Mouse (Mus musculus) CD8-positive naive resting alpha-beta T cell, adult 57 days (primary cell): ENCODE data around the gene 4930544D05Rik. TPM values are rescaled to one million over a fixed set of nuclear protein-coding genes. Genes with fewer than 3 reads are reported as not detected.

ENCODE experiments used
- total RNA-seq: library from RNA; stranded (reverse); gene quantifications from one replicate; pipeline ENCODE4 v1.2.4, GENCODE M21; 2023

The 4930544D05Rik gene
- total RNA-seq = 0.95 TPM

DNA sequence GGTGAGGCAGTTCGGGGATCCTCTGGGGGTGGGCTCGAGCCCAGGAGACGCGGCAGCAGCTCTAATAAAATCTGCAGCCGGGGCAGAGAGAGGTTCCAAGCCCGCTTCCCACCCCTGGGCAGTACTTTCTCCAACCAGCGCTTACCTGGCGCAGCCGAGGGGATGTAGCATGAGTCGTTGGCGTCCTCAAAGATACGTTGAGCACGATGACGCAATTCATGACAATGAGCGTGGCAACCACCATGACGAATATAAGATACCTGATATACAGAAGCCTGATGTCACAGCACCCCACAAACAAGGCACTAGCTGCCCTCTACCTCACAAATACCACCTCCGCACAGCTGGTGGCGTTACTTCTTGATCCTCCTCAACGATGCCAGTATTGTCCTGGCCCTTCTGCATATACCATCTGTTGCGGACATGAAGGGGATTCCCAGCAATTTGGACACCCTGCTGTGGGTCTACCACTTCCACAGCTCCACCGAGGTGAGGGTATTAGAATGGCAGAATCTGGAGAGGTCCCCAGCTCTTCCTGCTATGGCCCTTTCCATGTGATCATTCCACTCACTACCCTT lies at the start of gene 4930544D05Rik:
4930544D05Rik (plus strand) TSS at position 333 of the 578 bp plus-strand sequence.

DNA sequence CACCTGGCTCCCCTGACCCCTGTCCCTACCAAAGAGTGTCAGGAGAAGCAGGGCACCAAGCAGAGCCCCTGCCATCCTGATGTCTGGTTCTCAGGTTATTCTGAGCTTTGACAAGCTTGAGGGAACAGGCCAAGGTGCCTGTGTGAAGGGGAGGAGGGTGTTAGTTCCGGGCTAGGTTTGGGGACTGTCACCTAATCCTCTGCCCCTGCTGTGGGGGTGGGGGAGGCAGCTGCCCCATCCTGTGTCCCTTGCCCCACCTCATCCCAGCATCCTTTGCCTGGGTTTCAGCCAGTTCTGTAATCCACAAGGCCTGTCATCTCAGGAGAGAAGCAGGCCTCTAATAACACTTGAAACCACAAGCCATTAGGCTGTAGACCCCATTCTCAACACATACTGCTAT lies 3.5 kb downstream of the 4930544D05Rik start, which contains the start of gene Chrne:
Chrne (minus strand) TSS at position 116 of the 400 bp plus-strand sequence.

DNA sequence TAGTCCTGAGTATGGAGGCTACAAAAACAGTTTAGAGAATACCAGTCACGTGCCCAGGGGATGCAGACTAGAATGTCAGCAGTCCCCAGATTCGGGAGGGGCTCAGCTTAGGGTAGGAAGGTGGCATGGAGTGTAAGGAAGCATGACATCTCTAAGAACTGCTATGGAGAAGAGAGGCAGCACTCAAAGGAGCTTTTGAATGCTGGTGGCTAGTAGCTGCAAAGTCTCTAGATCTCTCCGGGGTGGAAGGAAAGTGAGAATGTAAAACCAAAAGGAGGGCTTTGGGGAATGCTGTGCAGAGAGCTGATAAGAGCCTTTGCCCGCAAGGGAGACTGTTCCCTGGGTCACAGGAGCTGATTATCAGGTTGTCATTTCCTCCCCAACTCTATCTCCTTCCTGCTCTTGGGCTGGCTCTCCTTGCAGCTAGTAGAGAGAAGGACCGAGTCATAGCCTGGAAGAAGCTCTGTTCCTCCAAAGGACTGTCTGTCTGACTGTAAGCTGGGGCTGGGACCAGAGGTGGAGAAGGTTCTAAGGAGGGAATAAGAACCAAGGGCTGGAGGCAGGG lies 23.1 kb downstream of the 4930544D05Rik start, which contains the start of gene Gp1ba:
Gp1ba (plus strand) TSS at position 409 of the 565 bp plus-strand sequence.

DNA sequence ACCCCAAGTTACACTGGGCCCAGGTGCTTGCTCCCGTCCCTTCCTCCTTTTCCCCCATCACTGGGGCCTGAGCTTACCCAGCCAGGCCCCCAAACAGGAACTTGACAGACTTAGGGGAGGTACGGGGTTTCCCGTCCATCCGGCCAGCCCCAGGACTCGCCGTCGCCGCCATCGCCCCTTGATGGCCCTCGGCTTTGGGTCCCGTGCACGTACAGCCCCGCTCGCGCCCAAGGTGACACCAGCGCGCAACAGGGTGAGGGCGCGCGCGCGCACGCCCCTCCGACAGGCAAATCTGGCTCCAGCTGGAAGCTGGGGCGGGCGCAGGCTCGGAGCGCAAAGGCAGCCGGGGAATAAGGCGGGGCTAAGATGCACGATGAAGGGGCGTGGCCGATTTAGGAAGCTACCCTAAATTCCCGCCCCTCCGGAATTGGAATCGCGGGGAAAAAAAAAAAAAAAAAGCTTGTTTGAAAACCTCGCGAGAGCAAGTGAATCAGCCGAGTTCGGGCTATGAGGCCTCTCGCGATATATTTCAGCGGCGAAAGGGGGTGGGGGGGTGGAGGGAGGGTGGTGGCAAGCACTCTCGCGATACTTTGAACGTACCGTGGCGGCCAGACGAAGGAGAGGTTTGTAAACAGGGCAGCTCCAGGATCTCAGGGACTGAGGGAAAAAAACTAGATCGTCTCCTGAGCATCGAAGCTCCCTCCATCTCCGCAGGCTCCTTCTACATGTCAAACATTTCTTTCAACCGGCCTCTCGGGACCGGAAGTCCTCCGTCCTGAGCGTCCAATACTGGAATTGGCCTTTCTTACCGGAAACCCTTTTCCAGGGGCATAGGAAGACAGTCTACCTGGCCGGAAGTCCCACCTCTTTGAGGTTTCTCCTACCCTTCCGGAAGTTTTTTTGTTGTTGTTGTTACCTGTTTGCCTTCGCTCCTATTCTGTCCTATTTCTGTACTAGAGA lies 31.3 kb downstream of the 4930544D05Rik start, which contains the start of the genes Rnf167 and Slc25a11:
Rnf167 (plus strand) TSS at position 545 of the 960 bp plus-strand sequence.
Slc25a11 (minus strand) TSS at position 789 of the 960 bp plus-strand sequence.

DNA sequence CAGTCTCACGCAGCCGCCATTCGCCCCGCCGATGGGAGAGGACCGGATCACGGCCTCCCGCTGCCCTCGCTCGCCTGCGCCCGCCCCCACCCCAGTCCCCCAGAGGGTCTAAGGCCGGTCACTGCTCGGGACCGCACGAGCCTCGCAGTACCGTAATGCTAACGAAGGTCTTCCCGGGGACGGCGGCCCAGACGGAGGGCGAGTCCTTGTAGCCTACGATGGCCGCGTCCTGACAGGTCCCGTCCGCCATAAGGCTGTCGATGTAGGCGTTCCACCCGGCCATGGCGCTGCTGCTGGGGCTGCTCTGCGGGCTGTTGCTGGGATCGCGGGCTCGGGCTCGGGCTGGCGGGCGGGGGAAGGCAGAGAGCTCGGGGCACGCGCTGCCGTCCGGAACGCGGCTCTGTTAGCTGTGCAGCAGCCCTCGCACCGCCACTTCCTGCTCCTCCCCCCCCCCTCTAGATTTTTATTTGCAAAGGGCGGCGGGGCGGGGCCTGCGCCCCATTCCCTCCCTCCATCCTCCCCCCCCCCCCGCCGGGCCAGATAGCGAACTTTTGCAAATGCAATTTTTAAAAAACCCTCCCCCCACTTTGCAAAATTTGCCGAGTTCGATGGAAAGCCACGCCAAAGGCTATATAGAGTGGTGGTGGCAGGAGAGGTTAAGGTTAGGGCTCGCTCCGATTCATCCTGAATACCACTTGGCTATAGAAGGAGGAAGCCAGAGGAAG lies 38.7 kb downstream of the 4930544D05Rik start, which contains the start of gene Pfn1:
Pfn1 (minus strand) TSS at position 447 of the 725 bp plus-strand sequence.

DNA sequence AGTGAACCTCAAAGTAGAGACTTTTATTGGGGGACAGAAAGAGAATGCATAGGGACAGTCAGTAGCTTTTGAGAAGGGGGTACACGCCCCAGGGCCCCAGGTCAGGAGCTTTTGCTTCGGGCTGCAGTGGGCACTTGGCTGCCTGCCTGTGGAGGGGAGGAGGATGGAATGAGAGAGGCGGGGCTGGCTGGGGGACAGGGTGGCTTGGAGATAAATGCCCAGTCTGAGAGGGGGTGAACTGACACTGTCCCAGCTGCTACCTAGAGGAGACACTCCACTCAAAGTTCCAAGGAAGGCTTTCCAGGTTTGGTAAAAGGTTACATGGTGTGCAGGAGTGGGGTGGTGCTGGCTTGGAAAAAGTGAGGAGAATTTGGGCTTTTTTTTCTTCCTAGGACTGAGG lies 41.3 kb downstream of the 4930544D05Rik start, which contains the start of gene Eno3:
Eno3 (plus strand) TSS at position 239 of the 400 bp plus-strand sequence.

Other genes starting within 250 kb of the 4930544D05Rik start
- 26.8 TPM for gene Pelp1, start 205.8 kb upstream of the 4930544D05Rik start, total RNA-seq
- gene Arrb2, start 183.2 kb upstream of the 4930544D05Rik start, total RNA-seq = 289 TPM
- gene Med11, start 163.9 kb upstream of the 4930544D05Rik start, total RNA-seq = 27.4 TPM
- gene Zmynd15, start 156.4 kb upstream of the 4930544D05Rik start, total RNA-seq = 1.8 TPM
- 2.5 TPM for gene Cxcl16, start 155.9 kb upstream of the 4930544D05Rik start, total RNA-seq
- gene Tm4sf5, start 110.6 kb upstream of the 4930544D05Rik start, total RNA-seq = not detected
- not detected for gene Vmo1, start 101.2 kb upstream of the 4930544D05Rik start, total RNA-seq
- not detected for gene Gltpd2, start 96.7 kb upstream of the 4930544D05Rik start, total RNA-seq
- 123 TPM for gene Psmb6, start 90.5 kb upstream of the 4930544D05Rik start, total RNA-seq
- not detected for gene Gm40193, start 82.9 kb upstream of the 4930544D05Rik start, total RNA-seq
- 3.7 TPM for gene Pld2, start 75.8 kb upstream of the 4930544D05Rik start, total RNA-seq
- gene Mink1, start 53.0 kb upstream of the 4930544D05Rik start, total RNA-seq = 159 TPM
- 1.5 TPM for gene Chrne, start 3.4 kb downstream of the 4930544D05Rik start, total RNA-seq
- not detected for gene Gp1ba, start 23.3 kb downstream of the 4930544D05Rik start, total RNA-seq
- 242 TPM for gene Rnf167, start 31.4 kb downstream of the 4930544D05Rik start, total RNA-seq
- 53.9 TPM for gene Slc25a11, start 31.6 kb downstream of the 4930544D05Rik start, total RNA-seq
- 1,382 TPM for gene Pfn1, start 38.8 kb downstream of the 4930544D05Rik start, total RNA-seq
- gene Eno3, start 41.4 kb downstream of the 4930544D05Rik start, total RNA-seq = 22.7 TPM
- gene Spag7, start 53.6 kb downstream of the 4930544D05Rik start, total RNA-seq = 34.6 TPM
- gene Camta2, start 72.3 kb downstream of the 4930544D05Rik start, total RNA-seq = 45.5 TPM
- not detected for gene Inca1, start 84.3 kb downstream of the 4930544D05Rik start, total RNA-seq
- gene Kif1c, start 84.7 kb downstream of the 4930544D05Rik start, total RNA-seq = 27.4 TPM
- gene Zfp3, start 148.4 kb downstream of the 4930544D05Rik start, total RNA-seq = 2.8 TPM
- not detected for gene Scimp, start 196.7 kb downstream of the 4930544D05Rik start, total RNA-seq
- 45.7 TPM for gene Rabep1, start 228.9 kb downstream of the 4930544D05Rik start, total RNA-seq